Mouse (Mus musculus): ENCODE measurements around the gene Cdk10.

The Cdk10 gene

GRCm38 (mm10) chr8:123275096-123275495, 50.5 kb downstream of the Cdk10 start:
- no peak for DNase-seq

GRCm38 (mm10) chr8:123278445-123278844, 53.8 kb downstream of the Cdk10 start:
- no peak for DNase-seq

- no peak for DNase-seq
These were observed 55.2 kb downstream of the Cdk10 start for GRCm38 (mm10) chr8:123279828-123280227.

- DNase-seq = no peak
These were observed 55.9 kb downstream of the Cdk10 start for GRCm38 (mm10) chr8:123280302-123281094.

Measured in cerebellum, adult 9-10 months (tissue).